Mouse (Mus musculus): ENCODE data around the gene Ralgps2. TPM values are rescaled to one million over a fixed set of nuclear protein-coding genes. Genes with fewer than 3 reads are reported as not detected.

The Ralgps2 gene
- polyA plus RNA-seq, 1 experiment = 17.5 TPM

DNA sequence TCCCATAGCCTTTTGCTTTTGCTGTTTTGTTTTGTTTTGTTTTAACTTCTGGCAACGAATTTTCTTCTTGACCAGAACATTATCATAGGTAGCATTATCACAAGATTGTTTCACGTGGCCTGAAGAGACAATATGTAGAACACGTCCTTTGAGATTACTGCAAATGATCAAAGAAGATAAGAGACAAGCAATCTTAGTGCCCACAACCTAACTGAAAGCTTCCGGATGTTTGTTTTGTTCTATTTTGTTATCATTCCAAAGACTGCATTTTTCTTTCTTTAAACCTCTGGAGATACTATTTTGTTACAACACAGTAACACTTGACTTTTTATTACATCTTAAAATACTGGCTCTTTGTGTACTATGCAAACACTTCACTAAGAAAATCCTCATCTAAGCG, 69.4 kb downstream of the Ralgps2 start:
- H3K4me1 ChIP-seq (ENCODE audit: control insufficient read depth, insufficient read depth, low read length) = no peaks in the 10 kb centered on the region
- H3K4me3 ChIP-seq (replicated peaks; ENCODE audit: control insufficient read depth, low read depth, low read length) = no peak overlapping the region
- 74% methylated on average over 5 of the region's 5 CpGs for WGBS
- TF ChIP-seq CTCF (IDR thresholded peaks at IDR 0.05; ENCODE audit: control insufficient read depth, insufficient read depth, low read length) (no peak), POLR2A (IDR thresholded peaks at IDR 0.05; ENCODE audit: borderline replicate concordance, control insufficient read depth, low read depth, low read length) (no peak)
- H3K27ac ChIP-seq (ENCODE audit: control insufficient read depth, insufficient read depth, low read depth, low read length, poor library complexity) = no peak overlapping the region

DNA sequence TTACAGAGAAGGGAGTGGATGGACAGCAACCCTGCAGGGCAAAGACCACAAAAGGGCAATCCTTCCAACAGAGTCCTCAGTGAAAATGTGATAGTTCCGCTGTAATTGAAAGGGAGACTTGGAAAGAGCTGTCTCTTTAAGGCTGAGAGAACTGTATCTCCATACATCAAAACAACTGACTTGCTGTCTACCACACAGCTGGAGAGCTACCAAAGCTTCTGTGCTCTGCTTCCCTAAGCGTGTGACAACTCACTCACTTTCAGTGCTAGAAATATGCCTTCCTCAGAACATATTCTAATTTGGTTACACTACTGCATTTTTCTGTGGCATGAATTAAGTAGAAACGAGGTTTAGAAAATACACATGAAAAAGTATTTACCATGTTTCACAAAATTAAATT, 75.2 kb downstream of the Ralgps2 start:
- WGBS = 63% methylated on average over 3 of the region's 3 CpGs
- Histone ChIP-seq H3K4me3 (replicated peaks; ENCODE audit: control insufficient read depth, low read depth, low read length) (no peak overlapping the region), H3K27ac (ENCODE audit: control insufficient read depth, insufficient read depth, low read depth, low read length, poor library complexity) (no peak overlapping the region), H3K4me1 (ENCODE audit: control insufficient read depth, insufficient read depth, low read length) (peaks cover 2% of the 10 kb centered on the region; the same call in 1 of the 2 replicates)
- no peak for TF ChIP-seq CTCF (IDR thresholded peaks at IDR 0.05; ENCODE audit: control insufficient read depth, insufficient read depth, low read length)
- no peak for TF ChIP-seq POLR2A (IDR thresholded peaks at IDR 0.05; ENCODE audit: borderline replicate concordance, control insufficient read depth, low read depth, low read length)

DNA sequence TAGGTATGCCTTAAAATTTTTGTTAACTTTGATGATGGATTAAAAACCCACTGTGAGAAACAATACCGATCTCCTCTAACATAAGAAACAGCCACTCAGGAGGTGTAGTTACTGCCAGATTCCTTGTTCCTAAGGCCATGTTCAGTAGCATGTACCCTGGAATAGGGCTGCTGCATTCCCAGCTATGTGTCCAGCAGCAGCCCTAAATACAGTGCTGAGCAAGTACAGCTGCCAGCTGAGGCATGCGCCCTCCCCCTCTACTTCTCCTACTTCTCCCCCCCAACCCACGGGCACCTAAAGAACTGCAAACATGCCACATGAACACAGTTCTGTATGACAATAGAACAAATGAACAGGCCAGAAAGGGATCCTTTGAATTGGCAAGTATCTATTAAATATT, 75.7 kb downstream of the Ralgps2 start:
- H3K4me3 ChIP-seq (replicated peaks; ENCODE audit: control insufficient read depth, low read depth, low read length) = no peak overlapping the region
- peaks cover 4% of the 10 kb centered on the region; the same call in 1 of the 2 replicates for H3K4me1 ChIP-seq (ENCODE audit: control insufficient read depth, insufficient read depth, low read length)
- WGBS = 64% methylated on average over 3 of the region's 3 CpGs
- no peak overlapping the region for H3K27ac ChIP-seq (ENCODE audit: control insufficient read depth, insufficient read depth, low read depth, low read length, poor library complexity)
- no peak for TF ChIP-seq POLR2A (IDR thresholded peaks at IDR 0.05; ENCODE audit: borderline replicate concordance, control insufficient read depth, low read depth, low read length)
- no peak for TF ChIP-seq CTCF (IDR thresholded peaks at IDR 0.05; ENCODE audit: control insufficient read depth, insufficient read depth, low read length)

DNA sequence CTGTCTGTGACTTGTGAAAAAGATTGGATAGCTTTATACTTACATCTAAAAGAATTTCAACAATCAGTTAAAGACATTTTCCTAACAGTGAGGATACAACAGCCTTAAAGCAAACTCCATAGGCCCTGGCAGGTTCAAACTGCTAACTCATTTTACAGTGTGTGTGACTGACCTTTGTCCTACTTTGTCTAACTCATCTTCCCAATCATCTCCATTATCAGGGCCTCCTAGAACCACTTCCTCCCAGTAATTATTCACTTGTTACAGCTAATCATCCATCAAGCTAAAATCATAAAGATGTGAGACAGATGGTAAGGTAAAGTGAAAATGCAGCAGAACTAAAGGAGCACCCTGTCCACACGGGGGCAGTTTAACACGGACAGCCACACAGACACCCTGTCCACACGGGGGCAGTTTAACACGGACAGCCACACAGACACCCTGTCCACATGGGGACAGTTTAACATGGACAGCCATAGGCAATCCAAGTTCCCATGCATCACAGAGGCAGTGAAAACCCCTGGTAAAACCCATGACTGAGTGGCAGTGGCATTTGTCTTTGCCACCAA, 77.9 kb downstream of the Ralgps2 start:
- H3K4me1 ChIP-seq (ENCODE audit: control insufficient read depth, insufficient read depth, low read length) = peaks cover 4% of the 10 kb centered on the region; the same call in 1 of the 2 replicates
- no peak overlapping the region for H3K27ac ChIP-seq (ENCODE audit: control insufficient read depth, insufficient read depth, low read depth, low read length, poor library complexity)
- 9% methylated on average over 4 of the region's 4 CpGs for WGBS
- no peak overlapping the region for H3K4me3 ChIP-seq (replicated peaks; ENCODE audit: control insufficient read depth, low read depth, low read length)
- peak; percentile 62 for TF ChIP-seq CTCF (IDR thresholded peaks at IDR 0.05; ENCODE audit: control insufficient read depth, insufficient read depth, low read length)
- no peak for TF ChIP-seq POLR2A (IDR thresholded peaks at IDR 0.05; ENCODE audit: borderline replicate concordance, control insufficient read depth, low read depth, low read length)

DNA sequence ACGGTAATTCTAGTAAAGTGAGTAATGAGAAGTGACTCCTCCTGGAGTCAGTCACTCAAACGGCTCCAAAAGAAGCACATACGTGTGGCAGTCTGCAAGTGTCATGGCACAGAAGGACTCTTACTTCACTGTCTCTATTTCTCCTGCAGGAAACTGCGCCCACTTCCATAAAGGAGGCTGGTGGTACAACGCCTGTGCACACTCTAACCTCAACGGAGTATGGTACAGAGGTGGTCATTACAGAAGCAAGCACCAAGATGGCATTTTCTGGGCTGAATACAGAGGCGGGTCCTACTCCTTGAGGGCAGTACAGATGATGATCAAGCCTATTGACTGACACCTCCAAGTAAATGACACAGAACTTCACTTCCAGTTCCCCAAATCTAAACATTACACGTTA, 79.2 kb downstream of the Ralgps2 start:
- Histone ChIP-seq H3K4me3 (replicated peaks; ENCODE audit: control insufficient read depth, low read depth, low read length) (no peak overlapping the region), H3K27ac (ENCODE audit: control insufficient read depth, insufficient read depth, low read depth, low read length, poor library complexity) (no peak overlapping the region), H3K4me1 (ENCODE audit: control insufficient read depth, insufficient read depth, low read length) (peaks cover 4% of the 10 kb centered on the region; the same call in 1 of the 2 replicates)
- WGBS = 26% methylated on average over 8 of the region's 8 CpGs
- TF ChIP-seq CTCF (IDR thresholded peaks at IDR 0.05; ENCODE audit: control insufficient read depth, insufficient read depth, low read length) (no peak), POLR2A (IDR thresholded peaks at IDR 0.05; ENCODE audit: borderline replicate concordance, control insufficient read depth, low read depth, low read length) (no peak)

DNA sequence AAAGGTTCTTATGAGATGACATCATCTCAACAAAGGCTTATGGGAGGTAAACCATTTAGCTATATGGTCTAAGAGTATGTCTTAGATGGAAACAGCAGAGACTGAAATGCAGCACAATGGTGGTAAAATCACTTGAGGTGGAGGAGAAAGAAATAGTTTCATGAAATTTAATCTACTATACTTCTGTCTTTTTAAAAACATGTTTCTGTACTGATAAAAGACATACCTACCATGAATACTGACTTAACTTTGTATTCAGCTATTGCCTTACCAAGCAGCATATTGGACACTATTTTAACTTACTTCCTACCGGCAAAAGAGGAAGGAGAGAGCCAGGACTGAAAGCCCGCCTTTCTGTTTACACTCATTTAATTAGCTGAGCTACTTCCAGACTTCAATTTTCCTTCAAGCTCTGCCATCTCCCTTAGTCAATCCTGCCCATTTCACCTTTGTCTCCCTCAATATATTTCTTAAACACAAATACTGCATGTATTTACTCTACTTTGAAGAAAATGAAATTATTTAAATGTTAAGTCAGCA, 79.6 kb downstream of the Ralgps2 start:
- peaks cover 4% of the 10 kb centered on the region; the same call in 1 of the 2 replicates for H3K4me1 ChIP-seq (ENCODE audit: control insufficient read depth, insufficient read depth, low read length)
- no peak overlapping the region for H3K27ac ChIP-seq (ENCODE audit: control insufficient read depth, insufficient read depth, low read depth, low read length, poor library complexity)
- TF ChIP-seq POLR2A (IDR thresholded peaks at IDR 0.05; ENCODE audit: borderline replicate concordance, control insufficient read depth, low read depth, low read length) (no peak), CTCF (IDR thresholded peaks at IDR 0.05; ENCODE audit: control insufficient read depth, insufficient read depth, low read length) (no peak)
- H3K4me3 ChIP-seq (replicated peaks; ENCODE audit: control insufficient read depth, low read depth, low read length) = no peak overlapping the region
- WGBS = 12% methylated on average over 2 of the region's 2 CpGs

DNA sequence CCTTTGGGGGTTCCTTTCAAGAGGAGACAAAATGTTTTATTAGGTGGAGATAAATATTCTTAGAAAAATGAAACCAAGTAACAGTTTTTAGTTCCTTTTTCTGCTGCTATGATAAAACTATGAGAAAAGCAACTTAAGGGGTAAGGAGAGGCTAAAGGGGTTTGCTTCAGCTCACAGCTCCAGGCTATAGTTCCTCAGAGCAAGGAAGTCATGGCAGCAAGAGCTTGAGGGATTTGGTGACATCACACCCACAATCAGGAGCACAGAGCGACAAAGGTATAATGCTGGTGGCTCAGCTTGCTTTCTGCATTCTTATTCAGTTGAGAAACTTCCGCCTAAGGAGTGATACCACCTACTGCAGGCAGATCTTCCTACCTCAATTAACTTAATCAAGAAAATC, 80.3 kb downstream of the Ralgps2 start:
- WGBS = 46% methylated on average over 2 of the region's 2 CpGs
- H3K27ac ChIP-seq (ENCODE audit: control insufficient read depth, insufficient read depth, low read depth, low read length, poor library complexity) = no peak overlapping the region
- TF ChIP-seq CTCF (IDR thresholded peaks at IDR 0.05; ENCODE audit: control insufficient read depth, insufficient read depth, low read length) (no peak), POLR2A (IDR thresholded peaks at IDR 0.05; ENCODE audit: borderline replicate concordance, control insufficient read depth, low read depth, low read length) (no peak)
- no peak overlapping the region for H3K4me3 ChIP-seq (replicated peaks; ENCODE audit: control insufficient read depth, low read depth, low read length)
- peaks cover 4% of the 10 kb centered on the region; the same call in 1 of the 2 replicates for H3K4me1 ChIP-seq (ENCODE audit: control insufficient read depth, insufficient read depth, low read length)

DNA sequence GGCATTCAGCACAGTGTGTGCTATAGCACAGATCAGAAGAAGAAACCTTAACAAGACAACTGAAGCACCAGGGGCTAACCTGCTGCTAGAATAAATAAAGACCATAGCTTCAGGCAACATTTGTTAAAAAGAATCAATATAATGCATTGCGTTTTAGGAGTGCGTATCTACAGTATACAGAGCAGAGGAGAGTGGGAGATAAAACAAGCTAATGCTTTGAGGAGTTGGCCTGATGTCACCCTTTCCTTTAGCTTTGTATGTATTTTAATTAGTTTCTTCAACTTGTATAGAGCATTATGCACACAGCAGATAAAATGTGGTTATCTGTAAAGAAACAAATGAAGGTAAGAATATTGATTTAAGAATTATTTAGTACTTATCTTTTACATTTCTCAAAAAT, 82.8 kb downstream of the Ralgps2 start:
- TF ChIP-seq POLR2A (IDR thresholded peaks at IDR 0.05; ENCODE audit: borderline replicate concordance, control insufficient read depth, low read depth, low read length) (no peak), CTCF (IDR thresholded peaks at IDR 0.05; ENCODE audit: control insufficient read depth, insufficient read depth, low read length) (no peak)

More for the DNA sequence above, 82.8 kb downstream of the Ralgps2 start:
- H3K4me1 ChIP-seq (ENCODE audit: control insufficient read depth, insufficient read depth, low read length) = peaks cover 4% of the 10 kb centered on the region; the same call in 1 of the 2 replicates
- no peak overlapping the region for H3K27ac ChIP-seq (ENCODE audit: control insufficient read depth, insufficient read depth, low read depth, low read length, poor library complexity)
- WGBS = 70% methylated on average over 2 of the region's 2 CpGs
- no peak overlapping the region for H3K4me3 ChIP-seq (replicated peaks; ENCODE audit: control insufficient read depth, low read depth, low read length)

Measured in bone marrow, adult 2 months (tissue).